Mouse (Mus musculus) kidney, postnatal 0 days (tissue): ENCODE results near the gene Col5a3. TPM values are rescaled to one million over a fixed set of nuclear protein-coding genes. Genes with fewer than 3 reads are reported as not detected.

Experiments used
- ATAC-seq: fragments of 200-750 bp; cut with Nextera tagmentation; replicated peaks from 2 replicates; pipeline ENCODE4 v1.8.0; 2017; ENCODE audit warnings: low read depth, moderate number of reproducible peaks, moderate TSS enrichment, moderate library complexity; ENCODE audit not compliant: low FRiP score
- DNase-seq: peaks from one replicate; pipeline ENCODE4 v3.0.0-alpha.2; 2016; ENCODE audit warnings: low spot score
- H3K27ac ChIP-seq: fragments of 300-500 bp; sonication (generic); 2 replicates; pipeline ENCODE4 v1.5.1; 2014; ENCODE audit warnings: mild to moderate bottlenecking
- H3K27me3 ChIP-seq: fragments of 300-500 bp; sonication (generic); 2 replicates; pipeline ENCODE4 v1.6.1; 2014; ENCODE audit warnings: low read length, mixed read lengths; ENCODE audit not compliant: insufficient read depth
- H3K36me3 ChIP-seq: fragments of 300-500 bp; sonication (generic); 2 replicates; pipeline ENCODE4 v1.6.1; 2014; ENCODE audit warnings: low read length, mixed read lengths; ENCODE audit not compliant: insufficient read depth
- H3K4me1 ChIP-seq: fragments of 300-500 bp; sonication (generic); replicated peaks from 2 replicates; pipeline ENCODE4 v1.6.1; 2014; ENCODE audit warnings: antibody characterized with exemption, low read length, mixed read lengths; ENCODE audit not compliant: insufficient read depth
- H3K4me2 ChIP-seq: fragments of 300-500 bp; sonication (generic); 2 replicates; pipeline ENCODE4 v1.6.1; 2014; ENCODE audit warnings: mild to moderate bottlenecking, low read length, moderate library complexity, mixed read lengths
- H3K4me3 ChIP-seq: fragments of 300-500 bp; sonication (generic); replicated peaks from 2 replicates; pipeline ENCODE4 v1.5.1; 2014; ENCODE audit warnings: low read depth, low read length
- H3K9ac ChIP-seq: fragments of 300-500 bp; sonication (generic); 2 replicates; pipeline ENCODE4 v1.6.1; 2014; ENCODE audit warnings: low read depth, low read length
- H3K9me3 ChIP-seq: fragments of 300-500 bp; sonication (generic); replicated peaks from 2 replicates; pipeline ENCODE4 v1.6.1; 2016; ENCODE audit warnings: low read length, inconsistent platforms, mixed read lengths
- CTCF ChIP-seq: IDR thresholded peaks from 2 replicates; pipeline ENCODE4 v1.5.1; 2016; ENCODE audit warnings: antibody characterized with exemption, low read depth, mild to moderate bottlenecking, moderate library complexity
- WGBS: fragments of 180-500 bp; shearing (Covaris S2); extraction: QIAGEN DNeasy Blood & Tissue Kit; methylation state at CpG from one replicate; pipeline ENCODE4 v1.1.7; 2014; 5-methylcytosine and 5-hydroxymethylcytosine counted together
- polyA plus RNA-seq: library from polyadenylated mRNA; unstranded; fragments of >200 nt; fragmentation: Nextera tagmentation; extraction: Ambion mirVana; gene quantifications from 2 replicates; pipeline ENCODE4 v1.2.1, GENCODE M21; 2015

Gene Col5a3
- polyA plus RNA-seq, 1 experiment from 2014 or later = 1.2 TPM

GRCm38 (mm10) chr9:20830901-20831643 lies 16.2 kb upstream of the Col5a3 start:
- peak; percentile 97 for DNase-seq

DNA sequence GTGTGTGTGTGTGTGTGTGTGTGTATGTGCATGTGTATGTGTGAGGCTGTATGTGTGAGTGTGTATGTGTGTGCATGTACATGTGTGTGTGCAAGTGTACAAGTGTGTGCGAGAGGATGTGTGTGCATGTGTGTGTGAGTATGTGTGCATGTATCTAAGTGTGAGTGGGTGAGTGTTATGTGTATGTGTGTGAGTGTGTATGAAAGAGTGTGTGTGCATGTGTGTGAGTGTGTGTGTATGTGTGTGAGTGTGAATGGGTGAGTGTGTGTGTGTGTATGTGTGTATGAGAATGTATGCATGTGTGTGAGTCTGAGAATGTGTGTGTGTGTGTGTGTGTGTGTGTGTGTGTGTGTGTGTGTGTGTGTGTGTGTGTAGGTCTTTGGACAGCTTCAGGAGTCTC lies 13.3 kb upstream of the Col5a3 start:
- TF ChIP-seq CTCF = no peak
- H3K4me2 ChIP-seq = no peak overlapping the region
- H3K36me3 ChIP-seq = no peaks in the 10 kb centered on the region
- no peak overlapping the region for H3K27ac ChIP-seq
- DNase-seq (no peak), ATAC-seq (no peak)
- no peaks in the 10 kb centered on the region for H3K9me3 ChIP-seq
- no peak overlapping the region for H3K9ac ChIP-seq
- 97% methylated on average over 1 of the region's 1 CpGs for WGBS
- H3K27me3 ChIP-seq = no peaks in the 10 kb centered on the region
- H3K4me1 ChIP-seq = no peaks in the 10 kb centered on the region
- no peak overlapping the region for H3K4me3 ChIP-seq

More at GRCm38 (mm10) chr9:20830901-20831643, 16.2 kb upstream of the Col5a3 start:
- WGBS = 14% methylated on average over 19 of the region's 19 CpGs
- ATAC-seq = peak; percentile 88
- TF ChIP-seq CTCF = peak; percentile 99
- Histone ChIP-seq H3K9me3 (no peaks in the 10 kb centered on the region), H3K36me3 (no peaks in the 10 kb centered on the region), H3K4me1 (no peaks in the 10 kb centered on the region), H3K9ac (no peak overlapping the region), H3K27me3 (no peaks in the 10 kb centered on the region), H3K4me2 (no peak overlapping the region), H3K4me3 (no peak overlapping the region), H3K27ac (no peak overlapping the region)

- H3K9me3 ChIP-seq = no peaks in the 10 kb centered on the region
- no peak for TF ChIP-seq CTCF
- no peak overlapping the region for H3K27ac ChIP-seq
- H3K4me1 ChIP-seq = no peaks in the 10 kb centered on the region
- H3K27me3 ChIP-seq = no peaks in the 10 kb centered on the region
- no peak overlapping the region for H3K4me3 ChIP-seq
- H3K4me2 ChIP-seq = no peak overlapping the region
- ATAC-seq = no peak
- no peaks in the 10 kb centered on the region for H3K36me3 ChIP-seq
- DNase-seq = no peak
- 52% methylated on average over 5 of the region's 5 CpGs for WGBS
- H3K9ac ChIP-seq = no peak overlapping the region
Measured at GRCm38 (mm10) chr9:20825781-20826180, 10.9 kb upstream of the Col5a3 start.

- no peak for TF ChIP-seq CTCF
- Histone ChIP-seq H3K9ac (no peak overlapping the region), H3K27me3 (no peaks in the 10 kb centered on the region), H3K4me2 (no peak overlapping the region), H3K36me3 (no peaks in the 10 kb centered on the region), H3K4me1 (no peaks in the 10 kb centered on the region), H3K27ac (no peak overlapping the region), H3K9me3 (no peaks in the 10 kb centered on the region), H3K4me3 (no peak overlapping the region)
- ATAC-seq = no peak
- DNase-seq = no peak
- WGBS = 84% methylated on average over 3 of the region's 3 CpGs
Measured at GRCm38 (mm10) chr9:20822821-20823220, 8.0 kb upstream of the Col5a3 start.

DNA sequence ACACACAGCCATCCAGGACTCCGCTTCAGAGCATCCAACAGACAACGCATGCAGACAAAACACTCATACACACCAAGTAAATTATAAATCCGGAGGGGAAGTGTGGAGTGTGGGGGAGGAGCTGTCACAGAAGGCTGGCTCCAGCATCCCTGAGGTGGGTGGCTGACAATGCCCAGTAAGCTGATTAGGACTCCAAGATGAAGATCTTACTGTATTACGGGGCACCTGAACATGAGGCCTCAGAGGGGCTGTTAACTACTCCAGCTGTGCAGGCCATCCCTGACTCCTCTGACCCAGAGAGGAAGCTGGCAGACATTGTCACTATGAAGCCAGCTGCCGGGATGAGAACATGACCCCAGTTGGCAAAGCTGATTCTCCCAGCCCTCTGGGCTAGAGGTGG lies 5.1 kb upstream of the Col5a3 start:
- WGBS = 54% methylated on average over 5 of the region's 5 CpGs
- ATAC-seq (no peak), DNase-seq (no peak)
- Histone ChIP-seq H3K4me3 (no peak overlapping the region), H3K4me2 (no peak overlapping the region), H3K27me3 (no peaks in the 10 kb centered on the region), H3K36me3 (no peaks in the 10 kb centered on the region), H3K4me1 (peaks cover 1% of the 10 kb centered on the region; the same call in 1 of the 2 replicates), H3K27ac (no peak overlapping the region), H3K9me3 (no peaks in the 10 kb centered on the region), H3K9ac (no peak overlapping the region)
- no peak for TF ChIP-seq CTCF

- Histone ChIP-seq H3K27me3 (no peaks in the 10 kb centered on the region), H3K4me3 (no peak within 1 kb of the TSS), H3K36me3 (no peaks in the 10 kb centered on the region), H3K27ac (no peak within 1 kb of the TSS), H3K4me2 (no peak within 1 kb of the TSS), H3K9ac (no peak within 1 kb of the TSS), H3K9me3 (no peaks in the 10 kb centered on the region), H3K4me1 (peaks cover 4% of the 10 kb centered on the region; the same call in 1 of the 2 replicates)
- TF ChIP-seq CTCF = no peak
- DNase-seq (no peak), ATAC-seq (no peak)
- WGBS = 81% methylated on average over 6 of the region's 6 CpGs
Measured at GRCm38 (mm10) chr9:20818236-20818635, 3.4 kb upstream of the Col5a3 start, which contains the start of gene Rdh8. Gene Rdh8 (plus strand): TSS chr9:20818503.
